Mouse (Mus musculus) urinary bladder, postnatal 4 days (tissue): Measurements from ENCODE around the gene Lsm7.

Experiments
- DNase-seq, 2 experiments: peaks; one replicate each; pipeline ENCODE4 v3.0.0; 2021 to 2022; ENCODE audit warnings: low spot score in 2 of 2

The Lsm7 gene

DNA sequence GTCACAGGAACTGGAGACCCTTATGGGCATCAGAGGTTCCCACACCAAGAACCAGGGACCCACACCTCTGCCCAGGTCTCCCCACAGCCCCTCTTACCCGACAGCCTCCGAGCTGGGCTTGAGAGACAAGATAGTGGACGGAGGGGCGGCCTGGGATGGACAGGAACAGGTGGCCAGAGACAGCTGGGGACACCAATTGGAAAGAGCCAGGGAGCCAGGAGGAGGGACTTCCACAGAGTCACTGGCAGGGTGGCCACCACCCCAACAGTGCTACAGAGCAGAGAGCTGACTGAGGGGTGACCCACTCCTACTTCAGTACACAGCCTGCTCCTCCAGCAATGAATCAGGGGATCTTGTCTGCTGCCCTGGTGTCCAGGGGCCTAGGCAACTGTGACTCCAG, 41.6 kb downstream of the Lsm7 start, which contains the start of gene Jsrp1:
Gene Jsrp1, minus strand, starts transcription at position 133 of the 400 bp plus-strand sequence.
- DNase-seq: no peak

DNA sequence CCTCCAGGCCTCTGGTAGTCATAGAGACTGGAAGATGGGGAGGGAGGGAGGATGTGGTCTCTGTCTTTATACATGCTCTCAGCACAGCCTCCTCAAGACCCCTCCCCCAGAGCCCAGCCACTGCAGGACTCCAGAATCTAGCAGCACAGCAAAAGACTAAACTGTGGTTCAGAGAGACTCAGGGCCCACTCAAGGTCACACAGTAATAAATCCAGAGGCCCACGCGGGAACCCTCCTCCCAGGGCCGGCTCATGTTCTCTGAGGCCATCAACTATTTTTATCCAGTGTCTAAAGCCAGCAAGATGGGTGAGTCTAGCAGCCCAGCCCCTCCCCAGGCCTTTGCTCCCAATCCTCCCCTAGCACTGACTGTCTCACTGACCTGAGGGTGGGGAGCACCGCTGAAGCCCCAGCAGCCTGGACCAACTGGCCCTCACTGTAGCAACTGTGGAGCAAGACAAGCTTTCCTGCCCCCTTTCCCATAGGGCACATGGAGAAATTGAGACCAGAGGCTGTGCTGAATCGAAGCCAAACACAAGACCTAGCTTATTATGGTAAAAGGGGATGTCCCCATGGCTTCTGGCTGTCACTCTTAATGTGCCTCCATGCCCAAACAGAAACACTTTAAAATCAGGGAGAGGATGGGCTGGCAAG, 42.5 kb downstream of the Lsm7 start:
- DNase-seq: no peak

DNA sequence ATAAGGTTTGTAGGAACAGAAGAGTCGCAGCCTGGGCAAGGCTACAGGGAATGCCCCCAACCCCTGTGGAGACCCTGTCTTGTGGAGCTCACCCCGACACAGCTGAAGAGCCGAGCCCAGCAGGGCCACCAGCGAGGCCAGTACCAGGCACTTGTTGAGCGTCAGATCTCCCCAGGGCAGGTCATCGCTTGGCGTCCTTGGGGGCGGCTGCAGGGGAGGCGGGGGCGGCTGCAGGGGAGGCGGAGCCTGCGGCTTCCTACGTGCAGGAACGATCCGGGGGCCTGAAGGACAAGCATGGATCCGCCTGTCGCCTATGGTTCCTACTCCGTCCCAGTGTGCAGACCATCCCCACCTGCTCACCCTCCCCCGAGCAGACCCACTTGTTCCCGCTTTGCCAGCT, 44.9 kb downstream of the Lsm7 start:
- no peak for DNase-seq

DNA sequence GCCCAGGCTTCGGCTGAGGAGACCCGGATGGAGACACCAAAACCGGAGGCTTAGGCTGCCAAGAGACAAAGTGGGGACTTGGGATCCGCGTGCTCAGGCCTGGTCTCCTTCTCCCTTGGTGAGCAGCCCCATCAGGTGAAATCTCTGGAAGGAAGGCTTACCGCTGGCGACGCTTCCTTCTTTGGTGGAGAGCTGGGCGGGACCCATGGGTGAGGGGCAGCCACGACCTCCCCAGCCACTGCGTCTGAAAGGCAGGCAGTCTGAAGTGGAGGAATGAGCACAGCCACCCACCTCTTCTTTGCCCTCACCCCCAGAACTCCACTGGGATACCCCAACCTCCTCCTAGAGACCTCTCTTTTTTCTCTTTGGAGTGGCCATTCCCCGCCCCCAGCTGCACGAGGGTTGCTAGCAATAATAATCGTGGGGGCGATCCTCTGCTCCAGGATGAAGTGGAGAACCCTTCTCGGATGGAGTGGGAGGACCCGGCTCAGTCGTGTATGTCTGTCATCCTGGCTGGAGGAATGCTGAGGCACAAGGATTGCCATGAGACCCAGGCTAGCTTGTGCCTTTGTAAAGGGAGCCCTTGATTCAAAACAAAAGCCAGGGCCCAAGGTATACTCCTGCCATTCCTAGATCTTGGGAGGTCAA, 45.9 kb downstream of the Lsm7 start:
- DNase-seq: no peak

DNA sequence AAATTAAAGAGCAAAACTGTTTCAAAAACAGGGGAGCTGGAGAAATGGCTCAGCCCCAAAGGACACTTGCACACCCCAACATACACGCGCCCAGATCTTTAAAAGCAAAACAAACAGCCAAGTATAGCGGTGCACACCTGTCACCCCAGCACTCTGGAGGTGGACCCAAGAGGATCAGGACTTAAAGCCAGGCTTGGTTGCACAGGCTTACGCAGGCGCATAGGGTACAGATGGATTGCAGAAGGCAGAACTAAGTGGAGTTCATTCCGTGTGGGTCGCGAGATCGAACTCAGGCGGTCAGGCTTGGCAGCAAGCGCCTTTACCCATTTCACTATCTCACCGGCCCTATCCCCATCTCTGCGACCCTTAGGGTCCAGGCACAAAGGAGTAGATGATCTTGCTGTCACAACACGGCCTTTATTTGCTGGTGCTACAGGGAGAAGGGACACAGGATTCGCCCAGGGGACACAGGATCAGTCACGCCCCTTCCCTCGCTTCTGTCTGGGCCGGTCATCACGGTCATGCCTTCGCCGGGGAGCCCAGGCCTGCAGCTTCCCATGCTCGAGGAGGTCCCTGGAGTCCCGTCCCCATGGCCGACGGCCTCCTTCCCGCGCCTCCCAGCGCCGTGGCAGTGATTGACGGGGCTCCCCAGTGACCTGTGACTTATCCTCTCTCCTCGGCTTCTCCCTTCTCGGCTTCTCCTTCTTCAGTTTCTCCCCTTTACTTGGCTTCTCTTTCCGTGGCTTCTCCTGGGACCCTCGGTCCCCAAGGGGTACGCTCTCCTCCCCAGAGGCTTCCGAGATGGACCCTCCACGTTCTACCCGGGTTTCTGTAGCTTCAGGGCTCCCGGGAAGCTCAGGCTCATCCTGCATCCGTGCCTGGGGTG, 46.7 kb downstream of the Lsm7 start:
- DNase-seq: no peak

DNA sequence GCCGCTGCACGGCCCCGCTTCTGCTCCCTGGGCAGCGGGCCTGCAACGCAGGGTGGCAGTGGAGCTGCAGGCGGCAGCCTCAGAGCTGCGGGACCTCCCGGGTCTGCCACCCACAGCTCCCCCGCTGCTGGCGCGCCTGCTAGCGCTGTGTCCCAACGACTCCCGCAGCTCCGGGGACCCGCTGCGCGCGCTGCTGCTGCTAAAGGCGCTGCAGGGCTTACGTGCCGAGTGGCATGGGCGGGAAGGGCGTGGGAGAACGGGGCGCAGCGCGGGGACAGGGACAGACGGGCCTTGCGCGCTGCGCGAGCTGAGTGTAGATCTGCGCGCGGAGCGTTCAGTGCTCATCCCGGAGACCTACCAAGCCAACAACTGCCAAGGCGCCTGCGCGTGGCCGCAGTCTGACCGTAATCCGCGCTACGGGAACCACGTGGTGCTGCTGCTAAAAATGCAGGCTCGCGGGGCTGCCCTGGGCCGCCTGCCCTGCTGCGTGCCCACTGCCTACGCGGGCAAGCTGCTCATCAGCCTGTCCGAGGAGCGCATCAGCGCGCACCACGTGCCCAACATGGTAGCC, 47.9 kb downstream of the Lsm7 start:
- DNase-seq: peak in 1 of 2 experiments; percentile 69

DNA sequence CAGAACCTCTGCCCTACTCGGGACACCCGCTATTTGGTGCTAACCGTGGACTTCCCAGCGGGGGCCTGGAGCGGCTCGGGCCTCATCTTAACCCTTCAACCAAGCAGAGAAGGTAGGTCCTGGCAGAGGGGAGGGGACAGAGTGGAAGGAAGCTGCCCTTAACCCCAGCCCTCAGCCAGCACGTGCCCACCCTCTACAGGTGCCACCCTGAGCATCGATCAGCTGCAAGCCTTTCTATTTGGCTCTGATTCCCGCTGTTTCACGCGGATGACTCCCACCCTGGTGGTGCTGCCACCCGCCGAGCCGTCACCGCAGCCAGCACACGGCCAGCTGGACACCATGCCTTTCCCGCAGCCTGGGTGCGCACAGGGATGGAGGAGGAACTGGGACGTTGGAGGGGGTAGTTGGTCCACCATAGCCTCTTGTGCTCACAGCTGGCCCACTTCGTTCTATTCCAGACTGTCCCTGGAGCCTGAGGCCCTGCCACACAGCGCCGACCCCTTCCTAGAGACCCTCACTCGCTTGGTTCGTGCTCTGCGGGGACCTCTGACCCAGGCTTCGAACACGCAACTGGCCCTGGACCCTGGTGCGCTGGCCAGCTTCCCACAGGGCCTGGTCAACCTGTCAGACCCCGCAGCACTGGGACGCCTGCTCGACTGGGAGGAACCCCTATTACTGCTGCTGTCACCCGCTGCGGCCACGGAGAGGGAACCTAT, 48.5 kb downstream of the Lsm7 start:
- no peak for DNase-seq

DNA sequence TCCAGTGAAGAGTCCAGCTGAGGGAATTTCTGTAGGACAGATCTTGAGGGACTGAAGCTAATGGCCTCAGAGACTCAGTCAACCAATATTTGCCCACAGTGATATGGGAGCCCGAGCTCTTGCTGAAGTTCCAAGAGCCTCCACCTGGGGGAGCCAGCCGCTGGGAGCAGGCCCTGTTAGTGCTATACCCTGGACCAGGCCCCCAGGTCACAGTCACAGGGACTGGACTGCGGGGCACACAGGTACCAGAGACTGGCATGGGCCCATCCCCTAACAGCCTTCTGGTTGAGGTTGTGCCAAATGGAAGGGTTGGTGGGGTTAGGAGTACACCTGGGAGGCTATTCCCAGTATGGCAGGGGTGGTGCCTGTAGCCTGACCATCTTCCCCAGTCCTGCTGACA, 49.1 kb downstream of the Lsm7 start:
- DNase-seq: peak; percentile 72 to 84

DNA sequence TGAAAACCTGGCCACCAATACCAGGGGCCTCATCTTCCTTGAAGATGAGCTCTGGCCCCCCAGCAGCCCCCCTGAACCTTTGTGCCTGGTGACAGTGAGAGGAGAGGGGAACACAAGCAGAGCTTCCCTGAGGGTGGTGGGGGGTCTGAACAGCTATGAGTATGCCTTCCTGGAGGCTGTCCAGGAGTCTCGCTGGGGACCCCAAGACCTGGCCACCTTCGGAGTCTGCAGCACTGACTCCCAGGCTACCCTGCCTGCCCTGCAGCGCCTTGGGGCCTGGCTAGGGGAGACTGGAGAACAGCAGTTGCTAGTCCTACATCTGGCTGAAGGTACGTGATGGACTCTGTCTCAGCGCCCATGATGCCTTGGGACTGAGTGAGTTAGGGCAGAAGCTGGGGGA, 49.7 kb downstream of the Lsm7 start:
- DNase-seq: no peak

DNA sequence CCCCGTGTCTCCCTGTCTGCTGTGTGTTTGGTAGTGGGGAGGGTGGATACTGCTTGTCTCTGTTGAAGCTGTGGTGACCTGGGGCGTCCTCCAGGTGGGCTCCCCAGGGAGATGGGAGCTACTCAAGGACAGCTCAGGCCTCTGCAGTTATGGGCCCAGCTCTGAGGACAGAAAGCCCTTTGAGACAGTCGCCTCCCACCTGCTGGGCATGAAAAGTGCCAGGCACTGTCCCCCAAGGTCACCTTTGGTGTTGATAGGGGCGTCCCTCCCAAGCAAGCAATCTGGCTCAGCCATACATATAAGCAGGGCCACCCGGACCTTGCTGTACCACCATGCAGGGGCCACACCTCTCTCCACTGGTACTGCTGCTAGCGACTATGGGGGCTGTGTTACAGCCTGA, 50.1 kb downstream of the Lsm7 start, which contains the start of gene Amh:
Gene Amh, plus strand, starts transcription at position 328 of the 400 bp plus-strand sequence.
- DNase-seq: peak in 1 of 2 experiments; percentile 45

DNA sequence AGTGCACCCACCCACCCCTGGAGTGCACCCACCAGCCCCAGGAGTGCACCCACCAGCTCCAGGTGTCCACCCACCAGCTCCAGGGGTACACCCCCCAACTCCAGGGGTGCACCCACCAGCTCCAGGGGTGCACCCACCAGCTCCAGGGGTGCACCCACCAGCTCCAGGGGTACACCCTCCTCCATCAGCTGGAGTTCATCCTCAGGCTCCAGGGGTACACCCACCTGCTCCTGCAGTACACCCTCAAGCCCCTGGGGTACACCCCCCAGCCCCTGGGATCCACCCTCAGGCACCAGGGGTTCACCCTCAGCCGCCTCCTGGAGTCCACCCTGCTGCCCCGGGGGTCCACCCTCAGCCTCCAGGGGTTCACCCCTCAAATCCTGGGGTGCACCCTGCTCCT, 50.7 kb downstream of the Lsm7 start:
- DNase-seq: no peak

DNA sequence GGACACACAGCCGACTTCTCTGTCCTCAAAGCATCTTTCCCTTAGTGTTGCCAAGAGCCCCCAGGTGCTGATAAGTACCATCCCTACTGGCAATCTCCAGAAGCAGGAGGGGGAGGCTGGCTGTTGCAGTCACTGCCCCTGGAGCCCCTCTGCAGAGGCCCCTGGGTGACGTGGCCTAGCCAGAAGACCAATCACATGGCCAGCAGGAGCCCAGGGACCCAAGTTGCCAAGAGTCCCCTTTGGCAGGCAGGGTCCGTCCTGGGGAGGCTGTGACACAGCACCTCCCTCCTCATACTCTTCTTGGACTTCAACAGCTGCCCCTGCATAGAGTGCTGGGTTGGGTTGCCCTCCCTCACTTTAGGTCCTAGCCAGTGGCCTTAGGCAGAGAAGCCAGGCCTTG, 52.0 kb downstream of the Lsm7 start:
- DNase-seq: no peak
